Mouse (Mus musculus): ENCODE results near the gene Slc39a11.

Gene Slc39a11

DNA sequence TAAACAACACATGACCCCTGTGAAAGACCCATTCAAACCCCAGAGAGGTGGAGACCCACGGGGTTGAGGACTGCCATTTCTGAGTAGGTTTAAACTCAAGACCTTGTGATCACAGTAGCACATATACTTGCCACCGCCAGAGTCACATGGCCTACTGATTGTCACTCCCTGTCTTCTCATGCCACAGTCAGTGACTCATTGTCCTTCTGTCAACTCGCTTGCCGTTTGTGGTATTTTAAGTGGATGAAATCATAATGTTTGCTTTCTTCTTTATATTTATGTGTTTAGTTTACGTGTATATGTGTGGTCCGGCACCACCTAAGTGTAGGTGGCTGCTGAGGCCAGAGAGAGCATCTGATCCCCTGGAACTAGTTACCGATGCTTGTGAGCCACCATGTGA is 112.2 kb downstream of the Slc39a11 start:
- DNase-seq: no peak

DNA sequence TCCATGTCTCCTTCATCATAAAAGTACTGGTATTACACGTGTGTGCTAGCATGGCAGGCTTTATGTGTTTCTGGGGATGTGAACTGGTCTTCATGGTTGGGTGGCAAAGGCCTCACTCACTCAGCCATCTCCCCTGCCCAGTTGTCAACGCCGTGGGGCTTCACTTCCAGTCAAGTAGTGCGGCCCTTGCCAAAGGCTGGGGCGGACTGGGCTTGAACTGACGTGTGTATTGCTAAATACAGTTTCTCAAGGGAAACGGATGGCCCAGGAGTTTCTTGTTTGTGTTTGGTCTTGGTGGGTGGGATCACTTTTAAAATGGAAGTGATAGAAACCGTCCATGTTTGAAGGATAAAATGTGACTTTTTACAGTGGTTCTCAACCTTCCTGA is 112.7 kb downstream of the Slc39a11 start:
- DNase-seq: no peak

DNA sequence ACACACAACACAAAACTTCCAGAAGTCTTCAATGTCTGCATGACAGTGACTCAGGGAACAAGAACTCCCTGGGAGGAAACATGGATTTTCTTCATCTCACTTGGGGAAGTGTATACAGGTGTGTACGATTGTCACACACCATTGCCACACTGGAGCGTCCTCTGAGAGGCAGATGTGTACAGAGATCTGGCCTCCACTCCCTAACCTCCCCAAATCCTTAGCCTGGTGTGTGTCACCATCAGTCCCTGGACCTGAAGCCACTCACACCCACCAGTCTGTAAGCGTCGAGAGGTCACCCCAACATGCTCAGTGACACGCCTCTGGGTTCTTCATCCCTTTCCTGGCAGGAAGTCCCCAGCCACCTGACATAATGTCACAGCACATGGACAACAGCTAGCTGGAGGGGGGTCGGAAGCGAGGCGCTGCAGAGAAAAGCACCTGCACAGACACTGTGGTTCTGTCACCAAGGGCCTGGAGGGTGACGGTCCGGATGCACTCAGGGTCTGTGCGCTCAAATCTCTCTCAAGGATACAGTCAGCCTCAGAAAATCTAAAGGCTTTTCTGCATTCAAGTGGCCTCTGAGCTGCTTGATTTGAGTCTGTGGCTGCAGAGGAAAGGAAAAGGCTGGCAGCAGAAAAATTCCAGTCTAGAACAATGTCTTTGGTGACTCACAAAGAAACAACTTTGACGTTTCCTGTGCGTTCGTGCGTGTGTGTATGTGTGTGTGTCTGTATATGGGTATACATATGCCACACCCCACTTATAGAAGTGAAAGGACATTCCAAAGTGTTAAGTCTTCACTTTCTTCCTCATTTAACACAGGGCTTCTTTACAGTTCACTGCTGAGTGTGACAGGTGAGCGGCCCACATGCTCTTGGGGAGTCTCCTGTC is 113.3 kb downstream of the Slc39a11 start:
- no peak for DNase-seq

DNA sequence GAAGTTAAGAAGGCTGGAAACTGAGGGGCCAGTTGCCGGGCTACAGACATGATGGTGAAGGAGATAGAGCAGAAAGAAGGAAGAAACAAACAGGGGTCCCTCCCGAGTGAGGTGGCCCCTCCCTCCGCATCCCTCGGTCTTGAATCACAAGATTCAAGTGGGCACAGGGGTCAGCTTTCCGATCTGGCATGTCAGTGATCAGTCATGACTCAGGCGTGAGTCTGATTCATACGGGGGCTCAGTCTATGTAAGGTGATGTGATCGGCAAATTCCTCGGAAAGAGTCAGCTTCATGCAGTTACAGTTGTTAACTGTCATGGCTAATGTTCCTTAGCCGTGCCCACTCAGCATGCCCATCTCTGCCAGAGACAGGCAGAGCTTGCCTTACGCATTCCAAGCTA is 115.5 kb downstream of the Slc39a11 start:
- no peak for DNase-seq

DNA sequence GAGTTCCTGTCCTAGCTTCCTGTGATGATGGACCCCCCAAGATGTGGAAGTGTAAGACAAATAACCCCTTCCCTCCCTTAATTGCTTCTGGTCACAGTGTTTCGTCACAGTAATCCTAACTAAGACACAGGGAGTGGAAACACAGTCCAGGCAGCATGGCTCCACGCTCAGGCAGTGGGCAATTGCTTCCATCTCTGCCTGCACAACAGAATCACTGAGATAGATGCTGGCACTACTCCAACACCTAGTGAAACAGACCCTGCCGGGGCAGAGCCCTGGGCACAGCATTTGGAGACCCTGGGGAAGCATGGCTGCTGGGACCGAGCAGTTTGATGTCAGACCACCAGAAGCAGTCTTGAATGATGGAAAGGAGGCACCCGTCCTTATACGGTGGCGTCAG is 115.9 kb downstream of the Slc39a11 start:
- no peak for DNase-seq

DNA sequence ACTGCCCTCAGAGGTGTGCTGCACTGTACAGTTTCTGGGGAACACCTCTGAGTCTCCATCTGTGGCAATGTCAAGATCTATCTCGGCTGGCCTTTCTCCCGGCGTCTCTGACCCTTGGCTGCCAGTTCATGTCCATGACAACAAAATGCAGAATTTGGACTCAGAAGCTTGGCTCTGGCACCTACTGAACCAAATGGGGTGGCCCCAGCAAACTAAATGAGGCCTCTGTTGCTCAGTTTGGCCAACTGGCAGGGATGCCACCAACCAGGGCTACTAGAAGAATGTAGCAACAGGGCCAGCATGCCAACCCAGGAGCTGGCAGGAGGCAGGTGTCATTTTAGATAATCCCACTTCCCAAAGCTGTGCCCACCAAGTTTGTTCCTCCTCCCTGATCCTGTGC is 121.5 kb downstream of the Slc39a11 start:
- no peak for DNase-seq

DNA sequence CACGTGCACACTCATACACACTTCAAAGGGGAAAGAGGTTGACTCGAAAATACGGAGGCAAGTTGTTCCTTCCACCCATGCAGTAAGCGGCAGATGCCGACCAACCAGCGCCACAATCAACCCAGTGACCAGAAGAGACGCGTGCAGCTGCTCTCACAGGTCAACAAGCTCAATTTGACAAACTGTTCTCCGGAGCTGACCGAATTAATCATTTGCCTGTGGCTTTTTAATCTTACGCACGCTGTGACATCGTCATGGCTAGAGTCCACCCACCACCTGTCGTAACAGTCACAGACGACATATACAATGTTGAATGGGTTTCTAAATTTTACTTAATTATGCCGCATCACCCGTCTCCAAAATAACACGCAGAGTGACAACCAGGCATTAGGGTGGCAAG is 124.1 kb downstream of the Slc39a11 start:
- DNase-seq: no peak

DNA sequence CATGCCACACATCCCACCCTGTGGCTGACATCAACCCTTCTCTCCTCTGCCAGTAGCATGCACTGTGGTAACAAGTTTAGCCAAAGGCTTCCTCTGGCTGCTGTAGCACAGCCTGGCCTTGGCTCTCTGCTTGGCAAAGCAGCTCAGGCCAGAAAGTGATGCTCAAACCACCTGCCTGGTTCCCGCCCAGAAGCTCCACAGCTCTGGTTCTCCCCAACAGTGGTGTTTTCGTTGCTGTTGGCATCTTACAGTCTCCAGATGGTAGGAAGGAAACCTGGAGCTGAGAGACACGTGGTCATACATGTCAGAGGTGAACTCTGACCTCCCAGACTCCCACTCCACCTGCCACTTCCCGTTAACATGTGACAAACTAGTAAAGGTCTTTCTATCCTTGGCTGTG is 127.2 kb downstream of the Slc39a11 start:
- no peak for DNase-seq

DNA sequence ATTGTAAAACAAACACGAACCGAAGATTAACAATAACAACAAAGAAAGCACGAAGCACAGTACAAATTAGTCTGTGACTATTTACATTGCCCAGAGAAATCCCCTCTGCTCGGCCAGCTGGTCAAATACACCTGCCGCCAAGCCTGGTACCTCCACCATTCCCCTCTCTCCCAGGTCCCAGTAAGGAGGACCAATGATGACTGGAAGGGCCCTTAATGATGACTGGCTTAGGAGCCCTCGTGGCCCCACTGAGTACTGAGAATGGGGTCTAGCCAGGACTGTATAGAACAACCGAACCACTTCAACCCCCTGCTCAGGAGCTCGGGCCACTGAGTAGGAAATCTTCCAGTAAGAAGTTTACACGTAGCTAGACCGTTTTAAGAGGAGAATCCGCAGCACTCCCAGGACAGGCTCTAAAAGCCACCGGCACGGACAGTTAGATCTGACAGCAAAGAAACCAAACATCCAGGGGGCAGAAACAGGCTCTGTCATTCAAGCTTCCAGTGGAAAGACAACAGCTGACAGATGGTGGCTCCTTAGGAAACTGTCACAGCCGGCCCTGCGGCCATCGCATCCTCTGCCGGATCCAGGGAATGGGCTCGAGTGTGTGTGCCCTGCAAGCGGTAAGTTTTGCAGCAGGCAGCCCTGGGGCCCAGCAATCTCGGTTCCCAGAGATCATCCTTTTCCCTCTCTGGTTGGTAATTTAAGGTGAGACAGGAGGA is 128.2 kb downstream of the Slc39a11 start:
- DNase-seq: no peak

DNA sequence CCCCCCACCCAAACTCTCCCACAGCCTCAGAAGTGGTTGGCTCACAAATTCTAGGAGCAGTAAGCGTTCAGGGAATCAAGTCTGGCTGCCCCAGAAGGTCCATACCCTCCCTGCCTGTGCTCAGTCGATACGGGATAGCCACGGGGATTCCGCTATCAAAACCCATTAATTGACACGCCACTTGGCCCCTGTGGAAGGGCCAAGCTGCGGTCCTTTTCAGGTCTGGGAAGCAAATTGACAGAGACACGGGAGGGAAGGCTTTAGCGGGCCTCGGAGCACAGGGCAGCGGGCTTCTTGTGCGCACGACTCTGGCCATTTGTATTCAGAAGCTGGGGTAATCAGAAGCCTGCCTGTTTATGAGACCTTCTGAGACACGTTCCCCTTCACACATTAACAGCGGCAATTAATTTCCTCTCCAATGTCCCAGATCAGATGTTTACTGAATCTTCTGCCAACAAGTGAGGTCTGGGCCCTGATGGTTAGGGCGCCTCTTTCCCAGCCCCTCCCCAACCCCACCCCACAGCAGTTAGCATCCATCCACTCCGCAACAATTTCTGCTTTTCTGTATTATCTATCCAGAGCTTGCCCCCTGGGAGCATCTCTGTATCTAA is 128.9 kb downstream of the Slc39a11 start:
- DNase-seq: no peak

DNA sequence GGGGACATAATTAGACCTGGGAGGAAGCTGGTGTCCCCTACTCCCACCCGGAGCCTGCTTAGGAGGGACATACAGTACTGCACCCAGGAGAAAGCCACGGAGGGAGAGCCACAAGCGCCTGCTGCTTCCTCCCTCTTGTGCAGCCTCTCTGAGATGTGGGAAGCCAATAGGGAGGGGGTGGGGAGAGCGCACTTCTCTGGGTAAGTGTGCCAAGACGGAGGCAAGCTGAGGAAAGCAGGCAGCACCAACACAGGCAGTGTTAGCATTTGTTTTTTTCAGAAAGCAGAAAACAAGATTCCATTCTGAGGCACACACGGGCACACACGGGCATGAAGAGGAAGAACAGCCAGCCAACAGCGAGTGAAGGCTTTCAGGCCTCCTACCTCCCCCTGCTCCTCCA is 129.5 kb downstream of the Slc39a11 start:
- peak; percentile 31 for DNase-seq

DNA sequence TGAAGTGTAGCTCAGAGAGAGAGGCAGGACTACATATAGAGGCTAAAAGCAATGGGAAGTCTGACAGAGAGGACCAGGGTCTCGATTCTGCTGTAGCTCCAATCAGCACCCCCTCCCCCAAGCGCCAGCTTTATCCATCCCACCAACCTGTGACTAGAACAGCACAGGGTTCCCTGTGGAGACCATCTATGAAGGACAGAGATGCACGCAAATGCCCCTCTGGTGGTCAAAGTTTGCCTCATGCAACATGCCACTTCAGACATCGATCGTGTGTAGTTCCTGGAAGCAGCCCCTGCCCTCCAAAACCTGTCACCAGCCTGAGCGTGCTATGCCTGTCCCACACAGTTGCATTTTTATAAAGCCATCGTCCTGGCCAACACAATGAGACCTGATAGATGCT is 129.9 kb downstream of the Slc39a11 start:
- no peak for DNase-seq

DNA sequence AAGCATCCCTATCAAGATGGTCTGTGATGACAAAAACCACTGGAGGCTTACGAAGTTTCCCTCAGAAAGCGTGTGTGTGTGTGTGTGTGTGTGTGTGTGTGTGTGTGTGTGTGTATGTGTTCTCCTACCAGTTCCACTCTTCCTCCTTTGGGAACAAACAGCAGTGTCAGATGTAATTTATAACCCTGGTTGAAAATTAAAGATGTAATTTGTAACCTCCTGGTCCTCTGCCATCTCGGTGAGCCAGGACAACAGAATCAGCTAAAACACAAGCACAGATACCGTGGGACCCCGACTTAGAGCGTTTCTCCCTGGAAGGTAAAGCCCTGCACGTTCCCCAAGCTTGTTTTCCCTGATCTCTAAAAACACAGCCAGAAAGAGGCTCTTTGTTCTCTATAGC is 131.7 kb downstream of the Slc39a11 start:
- DNase-seq: no peak

DNA sequence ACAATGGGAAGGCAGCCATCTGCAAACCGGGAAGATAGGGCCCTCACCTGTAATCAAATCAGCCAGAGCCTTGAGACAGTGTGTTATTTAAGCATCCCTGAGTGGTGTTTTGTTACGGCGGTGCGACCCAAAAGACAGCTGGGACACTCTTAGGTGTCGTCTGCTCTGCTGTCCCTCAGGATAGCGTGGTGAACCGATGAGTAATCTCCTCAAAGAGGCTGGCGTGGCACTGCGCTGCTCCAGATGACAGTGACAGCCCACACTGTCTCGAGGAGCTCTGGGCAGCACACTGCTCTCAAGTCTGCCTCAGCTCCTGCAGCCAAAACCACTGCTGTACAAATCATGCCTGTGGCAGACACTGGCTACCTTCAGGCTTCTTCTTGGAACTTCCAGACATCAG is 133.7 kb downstream of the Slc39a11 start:
- peak; percentile 45 for DNase-seq

DNA sequence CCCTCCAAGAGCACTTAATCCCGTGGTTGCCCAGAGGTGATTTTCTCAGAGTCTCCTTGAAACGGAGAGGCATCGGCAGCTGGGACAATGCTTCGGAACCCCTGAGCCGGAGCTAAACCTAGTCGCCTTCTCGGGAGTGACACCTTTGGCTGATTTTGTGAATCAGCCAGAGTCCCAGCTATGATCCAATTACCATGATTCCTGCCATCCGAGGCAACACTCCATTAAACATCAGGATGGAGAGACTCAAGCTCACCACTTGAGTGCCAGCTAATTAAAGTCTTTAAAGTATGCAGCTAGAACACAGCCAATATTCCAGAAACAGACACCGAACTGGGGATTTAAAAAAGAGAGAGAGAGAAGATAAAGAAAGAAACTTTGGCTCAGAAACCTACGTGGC is 136.9 kb downstream of the Slc39a11 start:
- no peak for DNase-seq

DNA sequence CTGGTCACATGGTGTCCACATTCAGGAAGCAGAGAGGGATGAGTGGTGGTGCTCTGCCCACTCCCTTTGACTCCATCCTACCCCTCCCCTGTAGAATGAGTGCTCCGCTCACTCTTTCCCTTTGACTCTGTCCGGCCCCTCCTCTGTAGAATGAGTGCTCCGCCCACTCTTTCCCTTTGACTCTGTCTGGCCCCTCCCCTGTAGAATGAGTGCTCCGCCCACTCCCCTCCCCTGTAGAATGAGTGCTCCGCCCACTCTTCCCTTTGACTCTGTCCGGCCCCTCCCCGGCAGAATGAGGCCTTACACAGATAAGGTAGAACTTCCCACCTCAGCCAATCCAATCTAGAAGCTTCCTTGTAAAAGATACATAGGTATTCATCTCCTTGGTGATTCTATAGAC is 137.7 kb downstream of the Slc39a11 start:
- no peak for DNase-seq

DNA sequence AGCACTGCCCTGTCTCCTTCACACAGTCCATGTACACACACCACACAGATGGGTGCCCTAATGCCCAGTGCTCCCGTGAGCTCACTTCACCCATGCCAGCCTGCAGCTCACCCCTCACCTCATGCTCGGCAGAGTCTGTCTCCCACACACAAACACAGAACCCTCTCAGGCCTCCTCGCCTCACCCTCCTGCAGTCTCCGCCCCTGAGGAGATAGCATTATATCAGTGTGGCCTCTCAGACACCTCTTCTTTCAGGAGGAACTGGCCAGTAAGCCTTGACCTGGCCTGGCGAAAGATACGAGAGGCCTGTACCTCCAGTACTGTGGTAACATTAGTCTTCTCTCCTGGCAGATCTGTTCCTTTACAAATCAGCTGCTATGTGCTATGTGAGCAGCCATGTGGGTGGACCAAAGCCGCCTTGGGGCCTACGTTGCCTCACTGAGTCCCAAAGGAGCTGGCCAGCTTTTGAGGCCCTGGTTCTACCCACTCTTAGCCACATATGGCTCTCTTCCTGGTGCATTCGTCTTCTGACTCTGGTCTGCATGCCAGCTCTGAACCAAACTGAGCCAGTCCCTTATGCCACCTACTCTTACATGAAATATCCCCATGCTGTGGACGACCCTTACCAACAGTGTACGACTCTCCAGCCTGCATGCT is 138.8 kb downstream of the Slc39a11 start:
- no peak for DNase-seq

DNA sequence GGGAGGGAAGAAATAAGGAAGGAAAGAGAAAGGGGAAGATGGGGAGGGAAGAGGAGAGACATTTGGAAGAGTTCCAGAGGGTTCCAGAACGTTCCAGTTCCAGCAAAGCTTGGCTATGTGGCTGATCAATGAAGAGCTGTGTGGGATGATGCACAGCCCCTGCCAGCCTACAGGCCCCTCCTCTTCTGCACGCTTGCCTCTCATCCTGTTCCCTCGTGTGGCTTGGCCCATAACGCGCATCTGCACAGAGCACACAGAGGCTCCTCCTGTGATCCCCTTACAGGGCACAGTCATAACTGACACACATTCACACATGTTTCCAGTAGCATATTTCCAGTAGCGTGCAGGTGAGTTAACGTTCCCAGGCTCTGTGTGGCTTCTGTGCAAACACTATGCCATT is 139.6 kb downstream of the Slc39a11 start:
- DNase-seq: no peak

DNA sequence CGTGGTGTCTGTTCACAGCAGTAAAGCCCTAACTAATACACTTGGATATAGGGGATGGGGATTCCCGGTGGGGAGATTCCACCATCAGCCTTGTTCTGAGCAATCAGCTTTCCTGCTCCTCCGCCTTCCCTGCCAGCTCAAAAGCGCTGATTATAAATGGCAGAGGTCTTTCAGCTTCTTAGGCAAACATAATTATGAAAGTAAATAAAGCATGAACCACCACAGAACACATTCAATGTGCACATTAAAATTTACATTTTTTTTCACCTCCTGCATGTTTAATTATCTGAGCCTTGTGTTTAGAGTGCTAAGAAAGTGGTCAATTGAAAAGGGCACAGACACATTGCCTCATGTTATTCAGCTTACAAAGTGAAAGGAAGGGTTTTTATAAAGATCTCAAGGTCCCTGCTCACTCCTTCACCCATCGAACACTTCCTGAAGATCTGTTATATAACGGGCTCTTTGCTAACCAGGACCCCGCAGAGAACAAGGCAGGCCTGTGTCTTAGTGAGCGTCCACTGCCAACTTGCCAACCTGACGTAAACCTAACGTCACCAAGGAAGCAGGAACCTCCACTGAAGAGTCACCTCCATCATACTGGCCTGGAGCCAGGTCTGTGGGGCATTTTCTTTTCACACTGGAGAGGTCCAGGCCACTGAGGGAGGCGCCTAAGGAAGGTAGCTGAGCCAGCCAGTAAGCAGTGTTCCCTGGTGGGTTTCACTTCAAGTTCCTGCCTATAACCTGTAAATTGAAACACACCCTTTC is 142.0 kb downstream of the Slc39a11 start:
- no peak for DNase-seq

DNA sequence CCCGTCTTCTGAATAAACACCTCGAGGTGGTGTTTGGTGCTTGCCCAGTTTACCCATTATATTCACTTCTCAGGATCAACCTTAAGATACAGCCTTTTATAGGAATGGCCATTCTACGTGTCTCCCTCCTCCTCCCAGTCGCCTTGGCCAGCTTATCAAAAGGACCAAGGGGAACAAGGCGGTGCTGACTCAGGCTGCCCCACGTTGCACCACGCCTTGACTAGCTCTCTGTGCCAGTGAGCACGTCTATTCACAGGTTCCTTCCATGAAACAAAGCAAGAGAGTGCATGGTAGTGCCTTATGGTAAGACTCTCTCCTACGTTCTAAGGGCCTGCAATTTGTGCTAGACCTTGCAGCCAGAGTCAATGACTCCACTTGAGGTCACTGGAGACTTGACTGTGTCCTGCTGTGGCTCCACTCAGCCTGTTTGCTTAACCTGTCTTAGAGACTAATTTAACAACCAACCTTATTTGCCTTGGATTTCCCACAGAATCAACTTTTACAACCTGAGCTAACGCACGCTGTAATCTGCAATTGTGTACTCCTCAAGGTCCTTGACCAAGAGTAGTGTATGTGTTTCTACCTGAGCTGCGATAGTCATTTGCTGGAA is 144.2 kb downstream of the Slc39a11 start:
- no peak for DNase-seq

DNA sequence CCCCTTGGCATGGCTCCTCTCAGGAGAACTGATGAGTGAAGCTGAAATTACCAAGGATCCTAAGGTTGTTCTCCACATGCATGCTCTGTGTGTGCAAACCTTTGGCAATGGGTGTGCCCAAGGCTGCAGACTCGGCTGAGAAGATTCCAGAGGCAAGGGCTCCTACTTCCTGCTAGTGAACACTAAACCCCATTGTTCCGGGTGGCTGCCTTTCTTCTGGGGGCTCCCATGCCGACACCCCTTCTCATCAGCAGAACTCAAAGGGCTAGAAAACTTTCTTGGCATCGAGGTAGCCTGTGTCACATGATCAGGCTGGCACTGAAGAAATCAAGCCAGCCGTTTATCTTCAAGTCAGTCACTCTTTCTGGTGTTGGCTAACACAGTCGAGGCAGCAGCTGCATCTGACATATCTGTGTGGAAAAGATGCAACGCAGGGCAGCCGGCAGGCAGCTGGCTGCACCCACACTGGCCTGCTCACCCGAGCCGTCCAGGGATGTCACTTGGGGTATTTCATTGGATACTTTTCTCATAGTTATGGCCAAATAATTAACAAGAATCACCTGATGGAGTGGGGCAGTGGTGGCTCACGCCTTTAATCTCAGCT is 145.3 kb downstream of the Slc39a11 start:
- no peak for DNase-seq

DNA sequence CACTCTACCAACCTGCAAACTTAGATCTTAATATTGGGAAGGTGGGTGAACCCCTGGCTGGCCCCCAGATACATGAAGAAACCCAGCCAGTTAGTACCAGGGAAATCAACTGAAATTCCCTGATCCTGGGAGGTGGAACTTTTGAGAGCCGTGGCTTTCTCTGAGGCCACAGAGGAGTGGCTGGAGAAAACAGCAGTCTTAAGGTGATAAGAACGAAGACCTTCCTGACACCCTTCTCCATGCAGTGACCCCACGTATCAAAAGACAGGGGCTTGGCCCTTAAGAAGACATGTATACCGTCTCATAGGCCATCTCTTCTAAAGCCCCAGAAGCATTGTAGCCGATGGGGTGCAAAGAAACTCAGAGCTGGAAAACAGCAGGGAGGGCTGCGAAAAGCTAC is 146.9 kb downstream of the Slc39a11 start:
- DNase-seq: no peak
